In the genomic region with DNA sequence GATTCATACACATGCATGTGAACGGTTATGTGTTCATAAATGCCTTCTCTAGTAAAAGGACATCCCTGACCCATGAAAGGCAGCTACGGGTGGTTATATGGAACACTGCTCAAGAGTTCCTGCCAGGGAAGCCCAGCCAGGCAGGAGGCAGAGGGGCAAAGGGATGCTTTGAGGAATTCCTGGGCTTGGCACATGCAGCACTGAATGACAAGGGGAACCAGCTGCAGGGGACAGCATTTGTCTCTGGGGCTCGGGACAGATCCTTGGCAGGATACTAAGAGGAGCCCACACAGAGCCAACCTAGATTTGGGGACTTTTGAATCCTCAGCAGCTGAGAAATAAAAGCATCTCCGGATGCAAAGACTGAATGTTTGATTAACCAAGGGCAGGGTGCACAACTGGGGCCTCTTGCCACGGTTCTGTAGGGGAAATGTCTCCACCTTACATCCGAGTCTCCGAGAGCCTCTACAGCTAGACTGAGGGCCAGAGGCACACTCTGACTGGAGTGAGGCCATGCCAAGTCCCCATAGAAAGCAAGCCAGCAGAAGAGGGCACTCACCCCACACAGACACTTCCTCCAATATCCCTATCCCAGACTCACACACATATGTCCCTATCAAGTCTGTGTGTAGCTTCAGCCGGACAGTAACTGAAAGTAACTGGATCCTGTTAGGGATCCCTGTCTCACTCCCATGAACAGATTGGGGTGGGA, we compare ENCODE assay signal across 10 mouse cellular contexts.
DNase-seq lines count a peak whose midpoint lies in the region; ATAC-seq and TF ChIP-seq lines count a peak whose summit lies in the region.
"Had no signal": no experiment of that assay in that cellular context is flagged by ENCODE, and none has a peak within 500 bp of the region (broad histone marks: within the 10 kb centered on the region; RNA-seq: fewer than 3 reads in every experiment).

No protein-coding gene starts in this region.

- H3K4me1 ChIP-seq in embryonic facial prominence, embryonic 12.5 days: peaks cover 26% of the 10 kb centered on the region
- peaks cover 73% of the 10 kb centered on the region for H3K4me1 ChIP-seq in hindbrain, embryonic 13.5 days (replicated peaks)

- no peaks in the 10 kb centered on the region for H3K9me3 ChIP-seq in embryonic facial prominence, embryonic 12.5 days
- H3K9me3 ChIP-seq in hindbrain, embryonic 13.5 days: no peaks in the 10 kb centered on the region

- H3K9ac ChIP-seq in embryonic facial prominence, embryonic 12.5 days: no peak overlapping the region
- H3K9ac ChIP-seq in hindbrain, embryonic 13.5 days: peak overlapping the region; percentile 20; the same call in 1 of the 2 replicates

- no peaks in the 10 kb centered on the region for H3K27me3 ChIP-seq in embryonic facial prominence, embryonic 12.5 days
- H3K27me3 ChIP-seq in hindbrain, embryonic 13.5 days: peaks cover 2% of the 10 kb centered on the region; the same call in 1 of the 2 replicates
- H3K27me3 ChIP-seq in myocyte (ENCODE audit: control insufficient read depth, insufficient read depth, insufficient read length): peaks cover 37% of the 10 kb centered on the region

- TF ChIP-seq CTCF in layer of hippocampus, adult 2 months (conservative IDR thresholded peaks at IDR 0.05): no peak

- no peak for ATAC-seq in embryonic facial prominence, embryonic 12.5 days (ENCODE audit: insufficient number of reproducible peaks, insufficient read depth, low FRiP score, low TSS enrichment)
- peak; percentile 3; the same call in 1 of the 2 replicates for ATAC-seq in hindbrain, embryonic 13.5 days (ENCODE audit: low FRiP score)

- peak in 1 of 2 experiments; percentile 27 for DNase-seq in layer of hippocampus, adult 2 months (ENCODE audit: low spot score in 2 of 2)
- no peak for DNase-seq in layer of hippocampus, adult 8-10 months (ENCODE audit: low spot score in 2 of 2)
- DNase-seq in cerebellum, adult 11 months: no peak
- DNase-seq in kidney, postnatal 10 days: no peak
- no peak for DNase-seq in kidney, postnatal 36 days
- DNase-seq: adrenal gland, adult 2 months had no signal

- H3ac ChIP-seq in myocyte (ENCODE audit: control insufficient read depth, insufficient read length): no peak overlapping the region

- H3K27ac ChIP-seq in layer of hippocampus, adult 2 months: peak overlapping the region; percentile 89
- H3K27ac ChIP-seq in embryonic facial prominence, embryonic 12.5 days: peak overlapping the region; percentile 86
- peak overlapping the region; percentile 97 for H3K27ac ChIP-seq in hindbrain, embryonic 13.5 days

- 60% methylated on average over 8 of the region's 8 CpGs for WGBS in embryonic facial prominence, embryonic 12.5 days
- 46% methylated on average over 8 of the region's 8 CpGs for WGBS in hindbrain, embryonic 13.5 days

- peak overlapping the region; percentile 36; the same call in 1 of the 2 replicates for H3K4me2 ChIP-seq in embryonic facial prominence, embryonic 12.5 days (replicated peaks)
- no peak overlapping the region; the same call in 1 of the 2 replicates for H3K4me2 ChIP-seq in hindbrain, embryonic 13.5 days
- H3K4me2 ChIP-seq in myocyte (ENCODE audit: low read depth): peak overlapping the region; percentile 30

- no peaks in the 10 kb centered on the region for H3K36me3 ChIP-seq in embryonic facial prominence, embryonic 12.5 days
- no peaks in the 10 kb centered on the region for H3K36me3 ChIP-seq in hindbrain, embryonic 13.5 days
- H3K36me3 ChIP-seq in myocyte (ENCODE audit: control insufficient read depth, insufficient read depth): no peaks in the 10 kb centered on the region

- no peak overlapping the region for H3K4me3 ChIP-seq in layer of hippocampus, adult 2 months
- H3K4me3 ChIP-seq in embryonic facial prominence, embryonic 12.5 days: no peak overlapping the region
- H3K4me3 ChIP-seq in hindbrain, embryonic 13.5 days: no peak overlapping the region
- no peak overlapping the region for H3K4me3 ChIP-seq in myocyte
- H3K4me3 ChIP-seq: erythroblast, embryonic 14.5 days had no signal

- TF ChIP-seq POLR2A in myocyte (IDR thresholded peaks at IDR 0.05; ENCODE audit: insufficient read length, low read depth): no peak

- H3K79me2 ChIP-seq in myocyte (ENCODE audit: control insufficient read depth, insufficient read depth): no peaks in the 10 kb centered on the region

TF ChIP-seq in myocyte, 11 proteins besides CTCF, POLR2A, EP300 and RAD21:
- TF ChIP-seq E2F4 (IDR thresholded peaks at IDR 0.05; ENCODE audit: insufficient read depth) (no peak), SRF (IDR thresholded peaks at IDR 0.05; ENCODE audit: control insufficient read depth, insufficient read length, low read depth) (no peak), MAX (IDR thresholded peaks at IDR 0.05; ENCODE audit: low read depth) (no peak)
